Mouse (Mus musculus) frontal cortex, postnatal 36 days (tissue): Measurements from ENCODE around the gene Tacc2.
A peak's percentile ranks its signal among the peaks of the same experiment; 100 is the strongest.

Source experiments
- DNase-seq, 2 experiments: peaks; one replicate each; pipeline ENCODE4 v3.0.0; 2022; ENCODE audit warnings: low spot score in 2 of 2

The Tacc2 gene

DNA sequence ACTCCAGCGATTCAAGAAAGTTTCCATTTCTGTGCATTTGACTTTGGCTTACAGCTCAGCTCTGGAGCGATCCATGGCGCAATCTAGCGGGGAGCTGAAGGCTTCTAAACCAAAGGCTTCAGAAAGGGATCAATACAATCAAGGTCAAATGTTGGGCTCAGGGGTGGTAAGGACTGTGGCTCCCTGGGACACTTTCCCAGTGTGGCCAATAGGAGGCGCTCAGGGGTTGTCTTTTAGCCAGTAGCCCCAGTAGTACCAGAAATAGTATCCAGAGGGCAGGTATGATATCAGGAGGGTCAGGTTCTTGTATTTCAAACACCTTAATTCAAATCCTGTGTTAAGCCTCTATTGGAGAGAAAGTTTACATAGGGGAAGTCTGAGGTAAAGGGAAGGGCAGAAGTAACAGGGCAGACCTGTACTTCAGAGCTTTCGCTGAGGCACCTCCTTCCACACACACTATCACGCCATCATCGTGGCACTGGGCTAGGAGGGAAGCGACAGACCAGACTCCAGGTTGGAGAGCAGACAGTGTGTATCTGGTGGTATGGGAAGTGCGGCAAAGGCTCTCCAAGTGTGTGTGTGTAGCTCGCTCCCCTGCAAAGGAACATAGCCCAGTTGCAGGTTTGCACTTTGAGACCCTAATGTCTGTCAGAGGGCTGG, 196.1 kb downstream of the Tacc2 start:
- no peak for DNase-seq

DNA sequence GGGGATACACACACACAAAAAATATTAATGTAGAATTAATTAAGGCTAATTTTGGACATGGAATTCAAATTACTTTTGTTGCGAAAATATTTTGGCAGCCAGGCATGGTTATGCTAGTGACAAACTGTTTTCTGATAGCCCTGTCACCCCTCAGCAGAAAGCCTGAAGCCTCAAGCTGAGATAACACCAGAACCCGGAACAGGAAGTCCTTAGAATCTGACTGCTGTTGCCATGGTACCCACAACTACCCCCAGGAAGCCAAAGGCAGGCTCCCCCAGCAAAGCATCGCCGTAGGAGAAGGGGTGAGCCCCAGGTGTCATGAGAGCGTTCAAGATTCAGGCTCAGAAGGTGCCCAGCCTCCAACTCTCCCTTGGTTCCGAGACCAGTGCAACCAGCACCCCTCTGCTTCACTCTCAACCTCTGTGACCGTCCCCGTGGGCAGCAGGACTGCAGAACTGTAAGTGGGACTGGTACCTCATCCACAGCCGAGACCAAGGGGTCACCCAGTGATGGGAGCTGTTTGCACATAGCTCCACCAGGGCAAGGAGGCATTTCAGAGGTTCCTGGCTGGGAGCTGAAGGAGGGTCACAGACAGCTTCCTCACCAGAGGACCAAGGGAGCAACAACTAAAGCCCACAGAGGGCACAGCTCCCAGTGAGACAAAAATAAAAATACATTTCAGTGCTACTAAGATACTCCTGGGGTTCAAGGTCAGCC, 196.8 kb downstream of the Tacc2 start, which contains the start of gene Btbd16:
Gene Btbd16, plus strand, starts transcription at position 156 of the 717 bp plus-strand sequence.
- no peak for DNase-seq

DNA sequence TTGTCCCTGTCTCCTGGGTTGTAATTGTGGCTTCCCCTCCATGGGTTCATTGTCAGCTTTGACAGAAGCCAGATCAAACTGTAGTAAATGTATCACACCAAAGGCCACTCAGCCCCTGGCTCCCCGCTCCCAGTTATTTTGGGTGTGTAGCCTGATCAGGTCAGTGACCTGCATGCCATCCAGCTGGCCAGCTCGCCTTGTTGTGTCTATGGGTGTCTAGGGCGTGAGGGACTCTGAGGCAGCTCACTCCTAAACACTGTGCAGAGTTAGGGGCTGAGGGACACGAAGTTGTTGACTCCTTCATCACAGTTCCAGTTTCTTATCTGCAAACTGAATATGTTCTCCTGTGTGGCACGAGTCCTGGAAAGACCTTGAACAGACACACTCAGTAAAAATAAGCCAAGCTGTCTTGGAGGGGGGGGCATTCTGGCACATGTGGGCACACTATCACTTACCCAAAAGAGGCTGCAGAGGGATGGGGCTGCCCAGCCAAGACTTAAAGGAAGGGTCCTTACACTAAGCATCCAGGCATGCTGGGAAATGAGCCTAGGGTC, 203.7 kb downstream of the Tacc2 start:
- DNase-seq = no peak

DNA sequence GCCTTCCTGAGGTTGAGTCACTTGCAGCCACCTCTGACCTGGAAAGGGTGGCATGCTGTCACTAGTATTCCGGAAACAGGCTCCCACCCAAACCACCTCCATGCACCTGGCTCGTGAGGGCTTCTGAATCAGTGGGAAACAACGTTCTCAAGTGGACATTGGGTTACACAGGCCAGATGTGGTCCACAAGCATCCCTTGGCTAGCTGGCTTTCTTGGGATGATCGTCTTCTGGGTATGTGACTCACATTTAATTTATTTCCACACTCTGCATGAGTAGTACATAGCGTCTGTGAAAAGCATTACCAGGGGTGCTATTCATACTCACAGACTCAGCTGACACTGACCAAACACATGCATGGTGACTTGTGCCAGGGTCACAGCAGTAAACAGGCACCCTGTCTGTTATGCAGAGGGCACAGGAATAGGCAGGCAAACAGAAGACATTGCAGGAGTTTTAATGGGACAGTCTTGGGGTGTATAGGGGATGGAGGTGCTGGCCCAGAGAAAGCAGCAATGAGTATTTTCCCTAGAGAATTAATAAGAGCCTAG, 205.3 kb downstream of the Tacc2 start:
- DNase-seq = no peak

DNA sequence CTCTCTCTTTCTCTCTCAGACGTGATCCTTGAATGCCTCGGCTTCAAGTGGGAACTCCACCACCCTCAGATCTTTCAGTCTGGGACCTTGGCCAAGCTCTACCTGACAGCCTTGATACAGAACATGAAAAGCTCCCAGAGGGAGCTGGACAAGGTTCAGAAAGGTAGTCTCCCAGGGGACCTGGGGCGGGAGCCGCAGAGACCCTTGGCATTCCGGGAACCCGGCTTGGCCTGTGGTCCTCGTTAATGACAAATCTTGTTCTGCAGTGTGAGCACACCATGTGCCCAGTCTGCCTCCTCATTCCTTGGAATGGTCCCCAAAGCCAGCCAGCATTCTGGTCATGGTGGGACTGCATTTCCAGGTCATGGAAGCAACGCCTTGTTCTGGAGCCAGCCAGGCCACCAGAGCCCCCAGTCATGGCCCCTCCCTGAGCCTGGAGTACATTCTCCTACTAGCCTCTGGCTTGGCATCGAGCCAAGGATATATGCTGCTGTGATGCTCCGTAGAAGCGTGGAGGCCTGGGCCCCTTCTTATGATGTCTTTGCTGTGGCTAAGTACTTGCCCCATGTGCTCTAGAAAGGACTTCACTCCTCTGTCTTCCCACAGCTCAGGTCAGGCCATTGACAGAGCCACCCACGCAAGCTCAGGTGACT, 208.8 kb downstream of the Tacc2 start:
- no peak for DNase-seq

DNA sequence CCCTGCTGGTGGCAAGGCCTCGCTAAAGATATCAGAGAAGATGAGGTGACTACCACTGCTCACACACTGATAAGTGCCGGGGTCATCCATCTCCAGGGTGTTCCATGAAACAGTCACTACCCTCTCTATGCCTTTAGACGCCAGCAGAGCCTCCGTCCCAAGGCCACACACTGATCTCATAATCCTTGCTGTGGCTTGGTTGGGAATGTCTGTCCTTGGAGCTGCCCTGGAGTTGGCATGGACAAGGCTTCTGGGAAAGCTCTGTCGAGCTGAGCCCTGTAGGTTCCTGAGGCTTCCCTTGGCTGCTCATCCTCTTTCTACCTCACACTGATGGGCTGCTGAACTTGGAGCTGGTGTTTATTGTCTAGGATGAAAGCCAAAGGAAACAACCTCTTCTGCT, 209.5 kb downstream of the Tacc2 start:
- DNase-seq = no peak

DNA sequence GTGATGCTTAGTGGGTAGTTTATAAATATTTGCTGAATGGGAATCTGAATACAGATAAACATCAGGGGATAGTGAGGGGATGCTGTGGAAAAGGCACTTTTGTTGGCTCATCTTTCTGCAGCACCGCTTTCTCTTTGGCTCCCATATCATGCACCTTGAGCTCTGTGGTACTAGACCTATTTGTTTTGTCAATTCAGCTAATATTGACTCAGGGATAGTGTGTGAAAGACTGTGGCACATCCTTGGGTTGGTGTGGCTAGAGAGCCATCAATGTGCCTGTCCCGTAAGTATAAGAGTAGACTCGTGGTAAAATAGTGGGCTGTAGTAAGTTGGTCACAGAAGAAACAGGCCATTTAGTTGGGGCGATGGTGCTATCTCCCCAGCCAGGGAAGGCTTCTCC, 210.3 kb downstream of the Tacc2 start:
- DNase-seq = no peak

DNA sequence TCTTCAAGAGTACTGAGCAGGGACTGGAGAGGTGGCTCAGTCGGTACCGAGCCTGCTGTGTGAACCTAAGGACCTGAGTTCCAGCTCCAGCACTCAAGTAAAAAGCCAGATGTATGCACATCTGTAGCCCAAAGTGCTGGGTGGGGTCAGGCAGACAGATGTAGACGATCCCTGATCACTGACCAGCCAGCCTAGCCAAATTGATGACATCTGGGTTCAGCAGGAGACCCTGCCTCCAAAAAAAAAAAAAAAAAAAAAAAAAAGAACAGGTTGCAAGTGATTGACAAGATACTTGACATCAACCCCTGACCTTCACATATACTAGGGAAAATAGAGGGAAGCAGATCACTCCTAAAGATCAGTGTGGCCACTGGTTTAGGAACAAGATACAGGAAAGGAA, 211.7 kb downstream of the Tacc2 start:
- DNase-seq = no peak

DNA sequence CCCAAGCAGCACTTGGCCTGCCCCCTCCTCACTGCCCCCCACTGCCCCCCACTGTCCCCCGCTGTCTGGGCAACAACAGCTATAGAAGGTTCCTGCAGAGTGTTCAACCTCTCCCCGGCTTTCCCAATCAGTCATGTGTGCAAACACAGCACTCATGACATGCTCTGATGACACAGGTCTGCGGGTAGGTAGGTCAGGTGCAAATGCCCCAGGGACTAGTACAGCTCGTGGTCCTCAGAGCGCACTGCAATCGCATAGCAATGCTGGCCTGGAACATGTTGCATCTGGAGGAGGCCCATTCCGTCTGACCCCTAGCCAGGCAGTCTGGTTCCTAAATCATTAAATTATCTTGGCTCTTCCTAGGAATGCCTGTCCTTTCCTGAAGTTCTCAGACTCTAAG, 212.2 kb downstream of the Tacc2 start:
- no peak for DNase-seq

DNA sequence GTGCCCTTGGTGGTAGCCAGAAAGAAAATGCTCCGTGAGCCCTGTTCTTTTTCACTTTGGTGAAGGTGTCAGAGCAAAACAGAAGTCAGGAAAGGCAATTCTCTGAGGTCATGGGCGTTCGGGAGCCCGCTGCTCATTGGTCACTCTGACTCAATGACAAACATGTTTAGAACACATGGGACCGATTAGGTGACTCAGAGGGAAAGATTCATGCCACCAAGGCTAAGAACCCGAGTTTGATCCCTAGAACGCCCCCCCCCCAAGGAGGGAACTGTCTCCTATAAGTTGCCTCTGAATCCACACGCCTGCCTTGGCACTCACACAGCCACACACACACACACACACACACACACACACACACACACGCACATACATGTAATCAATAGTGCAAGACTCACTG, 216.4 kb downstream of the Tacc2 start:
- DNase-seq = no peak

DNA sequence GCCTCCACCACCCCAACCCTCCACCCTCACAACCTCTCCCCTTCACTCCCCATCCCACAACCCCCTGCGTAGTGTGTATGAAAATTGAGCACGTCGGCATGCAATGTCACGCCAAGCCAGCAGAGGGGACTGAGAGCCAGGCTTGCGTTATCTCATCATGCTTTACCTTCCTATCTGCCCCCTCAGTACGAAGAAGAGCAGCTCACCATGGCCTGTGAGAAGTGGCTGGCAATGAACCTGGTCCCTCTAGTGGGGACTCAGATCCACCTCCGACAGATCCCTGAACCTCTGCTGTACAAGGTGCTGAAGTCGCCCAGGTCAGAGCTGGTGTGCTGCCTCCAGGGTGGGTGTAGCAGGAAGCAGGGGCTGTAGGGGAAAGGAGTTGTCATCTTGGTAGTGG, 219.5 kb downstream of the Tacc2 start:
- no peak for DNase-seq

DNA sequence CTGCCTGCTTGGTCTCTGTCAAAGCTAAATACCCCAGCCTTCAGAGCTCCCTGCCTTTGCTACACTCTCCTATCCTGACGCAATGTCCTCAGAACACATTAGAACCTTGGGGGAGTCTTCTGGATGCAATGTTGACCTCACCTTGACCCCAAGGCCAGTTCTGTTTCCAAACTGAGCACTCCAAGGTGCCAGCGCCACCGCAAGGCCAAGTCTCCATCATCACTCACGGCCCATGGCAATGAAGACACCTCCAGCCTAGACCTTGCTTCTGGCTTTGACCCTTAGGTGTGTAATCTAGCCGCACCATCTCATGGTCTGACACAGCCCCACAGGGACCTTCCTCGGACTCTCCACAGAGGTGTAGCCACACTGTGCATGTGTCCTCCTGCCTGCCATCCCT, 220.3 kb downstream of the Tacc2 start:
- DNase-seq = no peak

DNA sequence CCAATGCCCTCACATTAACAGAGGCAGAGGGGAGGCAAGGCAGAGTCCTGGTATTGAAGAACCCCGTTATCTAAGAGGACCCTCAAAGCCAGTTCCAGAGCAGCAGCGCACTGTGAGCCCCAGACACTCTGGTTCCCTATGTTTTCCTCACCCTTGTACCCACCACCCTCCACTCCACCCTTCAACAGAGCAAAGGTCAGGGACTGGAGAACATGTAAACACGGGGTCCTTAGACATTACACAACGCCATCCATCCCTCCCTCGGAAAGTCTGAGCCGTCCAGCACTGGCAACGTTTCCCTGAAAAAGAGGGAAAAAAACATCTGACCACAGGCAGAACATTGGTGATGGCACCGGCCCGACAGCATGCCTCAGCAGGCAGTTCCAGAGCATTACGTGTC, 222.2 kb downstream of the Tacc2 start:
- DNase-seq = no peak

DNA sequence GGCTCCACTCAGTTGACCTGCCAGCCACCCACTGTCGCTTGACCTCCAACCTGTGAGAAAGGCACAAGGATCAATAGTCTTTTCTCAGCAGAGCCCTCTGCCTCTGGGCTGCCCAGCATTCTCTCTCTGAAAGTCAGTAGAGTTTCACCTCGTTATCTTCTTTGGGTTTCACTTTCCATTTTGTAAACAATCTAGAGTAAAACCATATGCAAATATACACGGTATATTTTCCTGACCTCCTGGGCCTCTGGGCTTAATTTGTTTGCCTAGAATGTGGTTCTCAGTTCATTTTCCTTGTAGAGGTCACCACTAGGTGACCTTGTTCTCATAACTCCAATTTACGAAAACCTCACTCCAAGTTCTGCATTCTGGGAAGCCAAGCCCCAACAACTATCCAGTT, 223.4 kb downstream of the Tacc2 start:
- DNase-seq = no peak

DNA sequence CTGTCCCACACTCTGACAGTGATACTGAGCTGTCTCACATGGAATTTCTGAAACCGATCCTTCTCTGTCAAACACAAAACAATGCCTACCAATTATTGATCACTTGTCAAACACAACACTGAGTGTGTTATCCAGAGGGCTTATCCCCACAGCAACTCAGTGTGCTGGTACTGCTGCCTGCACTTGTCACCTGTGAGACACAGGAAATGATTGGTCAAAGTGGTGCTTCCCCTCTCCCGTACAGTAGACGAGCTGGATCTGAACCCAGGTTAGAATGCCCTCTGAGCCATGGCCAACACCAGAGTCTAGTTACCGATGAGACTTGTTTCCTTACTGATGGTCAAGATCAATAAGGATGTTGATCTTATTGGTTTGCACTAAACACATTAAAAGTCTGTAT, 224.6 kb downstream of the Tacc2 start:
- no peak for DNase-seq

DNA sequence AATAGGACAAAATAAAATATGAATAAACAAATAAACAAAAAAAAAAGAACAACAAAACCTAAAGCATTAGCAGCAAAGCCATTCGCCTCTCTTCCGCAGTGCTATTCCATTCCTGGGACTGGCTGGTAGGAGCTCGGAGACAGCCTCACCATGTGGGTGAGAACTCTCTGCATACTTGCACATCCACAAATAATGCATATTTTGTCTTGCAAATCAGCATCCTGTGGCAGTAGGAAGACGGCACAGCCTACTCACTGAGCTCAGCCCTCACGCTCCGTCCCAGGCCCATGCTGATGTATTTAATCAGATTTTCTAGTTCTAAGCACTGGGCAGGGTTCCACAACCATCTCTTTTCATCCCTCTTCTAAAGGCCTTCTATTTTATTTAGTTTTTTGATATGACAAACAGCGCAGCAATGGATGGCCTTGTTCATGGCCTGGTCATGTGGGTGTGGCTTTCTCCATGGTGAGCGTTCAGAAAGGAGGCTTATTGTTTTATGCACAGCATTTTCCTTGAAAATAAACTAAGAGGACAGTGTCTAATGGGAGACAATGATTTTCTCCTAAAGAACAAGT, 226.1 kb downstream of the Tacc2 start:
- DNase-seq = no peak

DNA sequence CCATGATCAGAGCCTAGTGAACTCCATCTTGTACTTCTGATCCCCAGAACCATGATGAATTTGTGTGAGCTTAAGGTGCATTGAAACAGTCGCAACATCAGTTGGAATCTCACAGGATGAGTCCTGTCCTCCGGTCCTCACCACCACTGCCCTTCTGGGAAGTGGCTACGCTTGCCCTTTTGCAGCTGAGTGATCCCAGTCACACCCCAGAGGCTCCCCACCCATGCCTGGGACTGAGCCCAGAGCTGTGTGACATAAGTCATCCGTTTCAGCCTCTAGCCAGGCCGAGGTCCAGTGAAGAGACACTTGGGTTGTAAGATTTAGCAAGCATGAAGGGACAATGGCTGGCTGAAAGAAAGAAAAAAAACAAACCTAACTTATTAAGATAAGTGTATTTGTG, 227.8 kb downstream of the Tacc2 start:
- no peak for DNase-seq

DNA sequence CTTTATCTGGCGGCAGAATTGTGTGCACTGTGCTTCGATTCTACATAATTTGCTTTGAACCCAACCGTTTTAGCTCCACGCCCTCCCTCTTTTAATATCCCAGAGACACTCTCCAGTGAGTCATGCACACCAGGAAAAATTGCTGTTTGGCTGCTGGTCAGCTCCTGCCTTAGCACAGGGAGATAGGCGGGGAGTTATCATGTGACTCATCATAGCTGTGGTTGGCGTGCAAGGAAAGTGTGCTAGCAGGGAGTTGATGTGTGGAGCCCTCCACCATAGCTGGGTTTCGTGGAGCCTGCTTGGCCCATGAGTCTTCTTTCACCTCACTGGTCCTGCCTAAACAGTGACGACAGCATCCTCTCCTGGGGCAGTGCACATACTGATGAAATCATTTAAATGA, 230.5 kb downstream of the Tacc2 start:
- peak; percentile 67 to 73 for DNase-seq

DNA sequence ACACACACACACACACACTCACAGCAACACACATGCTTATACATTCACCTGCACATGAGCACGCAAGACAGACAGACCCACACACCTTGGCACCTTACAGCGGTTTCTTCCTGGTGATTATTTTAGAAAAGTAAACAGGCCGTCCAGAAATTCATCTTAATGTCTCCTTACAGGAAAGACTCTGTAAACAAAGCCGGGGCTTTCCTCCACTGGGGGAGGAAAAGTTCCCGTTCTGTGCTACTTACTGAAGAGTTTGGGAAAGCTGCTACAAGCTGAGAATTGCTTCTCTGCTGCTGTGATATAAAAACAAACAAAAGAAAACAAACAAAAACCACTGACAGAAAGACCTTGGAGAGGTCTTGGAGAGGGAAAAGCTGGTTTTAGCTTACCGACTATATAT, 231.5 kb downstream of the Tacc2 start:
- DNase-seq = no peak

DNA sequence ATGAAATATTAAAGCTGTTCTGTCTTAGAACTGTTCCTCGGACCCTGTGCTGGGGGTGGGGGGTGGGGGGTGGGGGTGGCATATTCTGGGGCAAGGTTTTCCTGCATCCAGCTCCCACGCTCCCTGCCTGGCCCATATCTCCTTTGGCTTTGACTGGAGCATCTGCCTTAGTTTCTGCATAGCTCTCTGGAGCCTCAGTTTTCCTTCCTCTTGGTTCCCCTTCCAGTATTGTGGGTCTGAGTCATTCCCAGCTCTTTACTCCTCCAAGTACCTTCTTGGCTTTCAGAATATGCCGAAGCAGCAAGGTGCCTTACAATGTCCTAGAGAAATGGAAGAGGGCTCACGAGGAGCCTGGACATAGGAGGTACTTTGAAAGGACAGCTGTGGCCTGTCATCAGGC, 233.0 kb downstream of the Tacc2 start:
- no peak for DNase-seq

DNA sequence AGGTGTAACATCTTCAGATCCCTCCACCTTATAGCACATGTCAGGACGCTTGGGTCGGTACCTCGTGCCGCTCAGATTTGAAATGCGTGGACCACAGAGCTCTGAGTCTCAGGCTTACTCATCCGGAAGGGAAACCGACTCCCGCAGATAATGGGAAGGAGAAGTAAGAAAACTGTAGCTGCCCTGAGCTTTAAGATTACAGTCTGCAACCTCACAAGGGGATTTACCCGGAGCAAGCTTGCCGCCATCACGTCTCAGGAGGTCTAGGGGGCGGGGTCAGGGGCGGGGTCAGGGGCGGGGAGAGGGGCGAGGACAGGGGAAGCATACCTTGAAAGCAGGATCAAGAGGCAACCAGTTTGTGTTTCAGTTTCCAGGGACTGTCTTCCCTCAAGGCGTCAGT, 235.2 kb downstream of the Tacc2 start:
- no peak for DNase-seq
